Mouse (Mus musculus): ENCODE data around the gene Sipa1l2. TPM values are rescaled to one million over a fixed set of nuclear protein-coding genes. Genes with fewer than 3 reads are reported as not detected.

Gene Sipa1l2
- polyA plus RNA-seq, 1 experiment, result 8.1 TPM

GRCm38 (mm10) chr8:125518951-125519350 lies 50.7 kb downstream of the Sipa1l2 start:
- H3K27me3 ChIP-seq (replicated peaks; ENCODE audit: control insufficient read depth, insufficient read depth, low read length), result no peaks in the 10 kb centered on the region
- H3K36me3 ChIP-seq (ENCODE audit: control insufficient read depth, insufficient read depth, low read length), result no peaks in the 10 kb centered on the region
- 0 out of 2 replicates have a peak, but pooled peaks cover 2% of the 10 kb centered on the region for H3K4me1 ChIP-seq (ENCODE audit: control insufficient read depth, insufficient read depth, low read length)
- H3K4me3 ChIP-seq (ENCODE audit: insufficient read depth, low read depth, low read length), result no peak overlapping the region
- DNase-seq, result no peak
- TF ChIP-seq CTCF (conservative IDR thresholded peaks at IDR 0.05; ENCODE audit: insufficient read depth, insufficient read length, low read depth, low read length) (no peak), POLR2A (IDR thresholded peaks at IDR 0.05; ENCODE audit: low read depth, low read length) (no peak)
- WGBS, result 82% methylated on average over 4 of the region's 4 CpGs
- H3K27ac ChIP-seq (ENCODE audit: insufficient read depth, low read depth, low read length), result peak overlapping the region; percentile 3; the same call in 1 of the 2 replicates

GRCm38 (mm10) chr8:125518301-125518700 lies 51.3 kb downstream of the Sipa1l2 start:
- WGBS, result 66% methylated on average over 6 of the region's 6 CpGs
- Histone ChIP-seq H3K36me3 (ENCODE audit: control insufficient read depth, insufficient read depth, low read length) (no peaks in the 10 kb centered on the region), H3K27ac (ENCODE audit: insufficient read depth, low read depth, low read length) (peak overlapping the region; percentile 3; the same call in 1 of the 2 replicates), H3K4me3 (ENCODE audit: insufficient read depth, low read depth, low read length) (no peak overlapping the region), H3K27me3 (replicated peaks; ENCODE audit: control insufficient read depth, insufficient read depth, low read length) (no peaks in the 10 kb centered on the region), H3K4me1 (ENCODE audit: control insufficient read depth, insufficient read depth, low read length) (0 out of 2 replicates have a peak, but pooled peaks cover 2% of the 10 kb centered on the region)
- DNase-seq, result peak; percentile 80
- TF ChIP-seq POLR2A (IDR thresholded peaks at IDR 0.05; ENCODE audit: low read depth, low read length), result no peak
- TF ChIP-seq CTCF (conservative IDR thresholded peaks at IDR 0.05; ENCODE audit: insufficient read depth, insufficient read length, low read depth, low read length), result no peak

DNA sequence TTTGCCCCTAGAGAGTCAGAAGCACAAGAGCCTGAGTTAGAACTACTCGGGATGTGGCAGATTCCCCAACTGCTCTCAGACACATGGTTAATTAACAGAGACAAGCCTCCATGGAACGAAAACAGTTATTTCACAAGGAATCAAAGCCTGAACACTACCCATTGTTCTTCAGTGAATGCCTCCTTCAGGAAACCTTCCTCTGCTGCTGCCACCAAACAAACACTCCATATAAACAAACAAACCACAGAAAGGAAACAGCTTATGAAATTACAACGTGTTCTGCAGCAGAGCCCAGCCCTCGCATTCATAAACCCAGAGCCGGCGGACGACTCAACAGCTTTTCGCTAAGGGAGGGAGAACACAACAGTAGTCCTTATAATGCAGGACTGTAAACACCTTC lies 52.2 kb downstream of the Sipa1l2 start:
- WGBS, result 70% methylated on average over 8 of the region's 8 CpGs
- no peak for DNase-seq
- no peak overlapping the region for H3K27ac ChIP-seq (ENCODE audit: insufficient read depth, low read depth, low read length)
- TF ChIP-seq CTCF (conservative IDR thresholded peaks at IDR 0.05; ENCODE audit: insufficient read depth, insufficient read length, low read depth, low read length) (no peak), POLR2A (IDR thresholded peaks at IDR 0.05; ENCODE audit: low read depth, low read length) (no peak)
- H3K4me1 ChIP-seq (ENCODE audit: control insufficient read depth, insufficient read depth, low read length), result no peaks in the 10 kb centered on the region
- H3K27me3 ChIP-seq (replicated peaks; ENCODE audit: control insufficient read depth, insufficient read depth, low read length), result no peaks in the 10 kb centered on the region
- H3K36me3 ChIP-seq (ENCODE audit: control insufficient read depth, insufficient read depth, low read length), result no peaks in the 10 kb centered on the region
- H3K4me3 ChIP-seq (ENCODE audit: insufficient read depth, low read depth, low read length), result no peak overlapping the region

DNA sequence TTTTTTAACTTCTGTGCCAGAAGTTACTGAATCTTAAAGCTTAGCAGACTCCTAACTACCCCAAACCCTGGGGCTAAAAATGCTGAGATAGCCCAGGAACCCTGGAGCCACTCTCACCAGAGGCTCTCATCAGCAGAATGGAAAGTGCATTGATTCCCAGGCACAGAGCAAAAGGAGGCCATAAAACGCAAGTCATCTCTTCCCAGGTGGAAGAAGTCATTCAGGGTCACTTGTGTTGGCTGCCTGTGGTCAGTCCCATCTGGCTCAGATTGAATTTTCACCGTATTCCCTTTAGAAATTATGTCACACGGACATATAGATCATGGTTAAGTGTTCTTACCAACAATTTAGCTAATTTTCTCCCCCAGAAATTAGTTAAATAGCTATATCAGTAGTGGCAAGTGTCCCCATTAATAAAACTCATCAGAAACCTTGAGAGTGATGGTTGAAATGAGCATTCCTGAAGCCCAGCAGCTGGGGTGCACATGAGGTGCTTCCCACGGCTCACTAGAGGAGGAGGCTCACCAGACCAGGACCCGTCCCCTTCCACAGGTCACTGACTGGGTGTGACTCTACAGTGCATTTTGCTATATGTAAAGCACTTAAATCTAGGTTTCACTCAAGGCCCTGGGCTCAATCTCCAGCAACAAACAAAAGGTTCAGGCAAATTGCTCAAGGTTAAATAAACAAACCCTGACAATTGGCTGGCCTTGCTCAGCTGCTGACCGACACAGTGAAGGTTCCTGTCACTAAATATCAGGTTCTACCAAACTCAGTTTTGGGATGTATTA lies 53.3 kb downstream of the Sipa1l2 start:
- no peaks in the 10 kb centered on the region for H3K36me3 ChIP-seq (ENCODE audit: control insufficient read depth, insufficient read depth, low read length)
- 74% methylated on average over 6 of the region's 6 CpGs for WGBS
- H3K4me3 ChIP-seq (ENCODE audit: insufficient read depth, low read depth, low read length), result no peak overlapping the region
- DNase-seq, result no peak
- H3K27ac ChIP-seq (ENCODE audit: insufficient read depth, low read depth, low read length), result no peak overlapping the region
- no peaks in the 10 kb centered on the region for H3K4me1 ChIP-seq (ENCODE audit: control insufficient read depth, insufficient read depth, low read length)
- no peaks in the 10 kb centered on the region for H3K27me3 ChIP-seq (replicated peaks; ENCODE audit: control insufficient read depth, insufficient read depth, low read length)
- TF ChIP-seq POLR2A (IDR thresholded peaks at IDR 0.05; ENCODE audit: low read depth, low read length) (no peak), CTCF (conservative IDR thresholded peaks at IDR 0.05; ENCODE audit: insufficient read depth, insufficient read length, low read depth, low read length) (no peak)

DNA sequence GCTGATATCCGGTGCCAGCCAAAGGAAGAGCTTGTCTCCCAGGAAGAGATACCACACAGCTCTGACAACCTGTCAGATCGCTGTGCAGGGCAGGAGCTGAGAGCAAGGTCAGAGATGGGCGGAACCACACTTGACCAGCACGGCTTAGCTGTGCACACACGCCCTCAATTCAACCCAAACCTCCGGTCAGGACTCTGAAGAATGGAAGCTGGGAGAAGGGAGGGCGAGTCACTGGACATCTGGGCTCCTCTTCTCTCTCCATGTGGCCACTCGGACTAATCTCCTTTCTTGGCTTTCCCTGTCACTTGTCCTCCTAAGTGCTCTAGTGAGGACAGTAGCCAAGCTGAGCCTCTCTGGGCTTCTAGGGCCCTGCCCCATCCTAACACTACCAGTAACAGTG lies 53.9 kb downstream of the Sipa1l2 start:
- no peak for DNase-seq
- Histone ChIP-seq H3K27ac (ENCODE audit: insufficient read depth, low read depth, low read length) (no peak overlapping the region), H3K27me3 (replicated peaks; ENCODE audit: control insufficient read depth, insufficient read depth, low read length) (no peaks in the 10 kb centered on the region), H3K36me3 (ENCODE audit: control insufficient read depth, insufficient read depth, low read length) (no peaks in the 10 kb centered on the region), H3K4me3 (ENCODE audit: insufficient read depth, low read depth, low read length) (no peak overlapping the region), H3K4me1 (ENCODE audit: control insufficient read depth, insufficient read depth, low read length) (no peaks in the 10 kb centered on the region)
- WGBS, result 66% methylated on average over 8 of the region's 8 CpGs
- TF ChIP-seq CTCF (conservative IDR thresholded peaks at IDR 0.05; ENCODE audit: insufficient read depth, insufficient read length, low read depth, low read length), result no peak
- TF ChIP-seq POLR2A (IDR thresholded peaks at IDR 0.05; ENCODE audit: low read depth, low read length), result no peak

GRCm38 (mm10) chr8:125513935-125514334 lies 55.7 kb downstream of the Sipa1l2 start:
- Histone ChIP-seq H3K27ac (ENCODE audit: insufficient read depth, low read depth, low read length) (peak overlapping the region; percentile 37; the same call in 1 of the 2 replicates), H3K36me3 (ENCODE audit: control insufficient read depth, insufficient read depth, low read length) (no peaks in the 10 kb centered on the region), H3K4me1 (ENCODE audit: control insufficient read depth, insufficient read depth, low read length) (no peaks in the 10 kb centered on the region), H3K4me3 (ENCODE audit: insufficient read depth, low read depth, low read length) (no peak overlapping the region), H3K27me3 (replicated peaks; ENCODE audit: control insufficient read depth, insufficient read depth, low read length) (no peaks in the 10 kb centered on the region)
- WGBS, result 51% methylated on average over 5 of the region's 5 CpGs
- DNase-seq, result peak; percentile 57
- TF ChIP-seq CTCF (conservative IDR thresholded peaks at IDR 0.05; ENCODE audit: insufficient read depth, insufficient read length, low read depth, low read length) (no peak), POLR2A (IDR thresholded peaks at IDR 0.05; ENCODE audit: low read depth, low read length) (no peak)

GRCm38 (mm10) chr8:125513242-125513866 lies 56.3 kb downstream of the Sipa1l2 start:
- Histone ChIP-seq H3K27me3 (replicated peaks; ENCODE audit: control insufficient read depth, insufficient read depth, low read length) (no peaks in the 10 kb centered on the region), H3K27ac (ENCODE audit: insufficient read depth, low read depth, low read length) (no peak overlapping the region), H3K4me1 (ENCODE audit: control insufficient read depth, insufficient read depth, low read length) (no peaks in the 10 kb centered on the region), H3K36me3 (ENCODE audit: control insufficient read depth, insufficient read depth, low read length) (no peaks in the 10 kb centered on the region), H3K4me3 (ENCODE audit: insufficient read depth, low read depth, low read length) (no peak overlapping the region)
- WGBS, result 71% methylated on average over 5 of the region's 5 CpGs
- no peak for DNase-seq
- no peak for TF ChIP-seq CTCF (conservative IDR thresholded peaks at IDR 0.05; ENCODE audit: insufficient read depth, insufficient read length, low read depth, low read length)
- no peak for TF ChIP-seq POLR2A (IDR thresholded peaks at IDR 0.05; ENCODE audit: low read depth, low read length)
